Mouse (Mus musculus): ENCODE measurements at regions not wholly inside any gene's neighbourhood (a gene's known extent, or its start where the extent isn't known, plus 50 kb on each side); places are given as distances from the start of the nearest gene placed in this dataset.

GRCm38 (mm10) chr17:51683318-51683717 lies 149.8 kb downstream of the Satb1 start:
- no peak for DNase-seq

- no peak for DNase-seq
Measured at GRCm38 (mm10) chr17:51682368-51682767, 150.7 kb downstream of the Satb1 start.

GRCm38 (mm10) chr17:51677451-51677850 lies 155.6 kb downstream of the Satb1 start:
- DNase-seq, result no peak

GRCm38 (mm10) chr17:51658408-51658807 lies 174.7 kb downstream of the Satb1 start:
- no peak for DNase-seq

GRCm38 (mm10) chr17:51653881-51654280 lies 179.2 kb downstream of the Satb1 start:
- no peak for DNase-seq

GRCm38 (mm10) chr17:51651880-51652279 lies 181.2 kb downstream of the Satb1 start:
- DNase-seq, result no peak

- no peak for DNase-seq
Measured at GRCm38 (mm10) chr17:51649213-51649815, 183.8 kb downstream of the Satb1 start.

GRCm38 (mm10) chr17:51646416-51646815 lies 186.7 kb downstream of the Satb1 start:
- no peak for DNase-seq

- no peak for DNase-seq
Measured at GRCm38 (mm10) chr17:51645866-51646265, 187.2 kb downstream of the Satb1 start.

GRCm38 (mm10) chr17:51642682-51643081 lies 190.4 kb downstream of the Satb1 start:
- no peak for DNase-seq

- no peak for DNase-seq
Measured at GRCm38 (mm10) chr17:51635913-51636312, 197.2 kb downstream of the Satb1 start.

GRCm38 (mm10) chr17:51631574-51631973 lies 201.5 kb downstream of the Satb1 start:
- DNase-seq, result no peak

- no peak for DNase-seq
Measured at GRCm38 (mm10) chr17:51620528-51620927, 212.6 kb downstream of the Satb1 start.

GRCm38 (mm10) chr17:51585263-51585662 lies 247.8 kb downstream of the Satb1 start:
- DNase-seq, result no peak

- no peak for DNase-seq
Measured at GRCm38 (mm10) chr17:51583984-51584880, 248.9 kb downstream of the Satb1 start.

GRCm38 (mm10) chr17:51583277-51583676 lies 249.8 kb downstream of the Satb1 start:
- peak in 1 of 2 experiments; percentile 8 for DNase-seq

GRCm38 (mm10) chr17:51555854-51556253 lies 277.2 kb downstream of the Satb1 start:
- DNase-seq, result no peak

GRCm38 (mm10) chr17:51554446-51554845 lies 278.6 kb downstream of the Satb1 start:
- DNase-seq, result no peak

GRCm38 (mm10) chr17:51552277-51553015 lies 280.6 kb downstream of the Satb1 start:
- DNase-seq, result no peak

- no peak for DNase-seq
Measured at GRCm38 (mm10) chr17:51546999-51547398, 286.1 kb downstream of the Satb1 start.

GRCm38 (mm10) chr17:51542544-51542943 lies 290.5 kb downstream of the Satb1 start:
- no peak for DNase-seq

- no peak for DNase-seq
Measured at GRCm38 (mm10) chr17:51534678-51535077, 298.4 kb downstream of the Satb1 start.

GRCm38 (mm10) chr17:51534270-51534669 lies 298.8 kb downstream of the Satb1 start:
- DNase-seq, result no peak

GRCm38 (mm10) chr17:51528161-51528560 lies 304.9 kb downstream of the Satb1 start:
- peak; percentile 29 to 37 for DNase-seq
